Mouse (Mus musculus): ENCODE measurements at regions not wholly inside any gene's neighbourhood (a gene's known extent, or its start where the extent isn't known, plus 50 kb on each side); places are given as distances from the start of the nearest gene placed in this dataset.

- no peak overlapping the region for H3K4me3 ChIP-seq (replicated peaks; ENCODE audit: low read depth, low read length)
- WGBS, result 89% methylated on average over 9 of the region's 9 CpGs
- no peak overlapping the region for H3K27ac ChIP-seq (replicated peaks; ENCODE audit: low read depth, low read length)
- H3K36me3 ChIP-seq (ENCODE audit: control insufficient read depth, insufficient read depth, low read length), result no peaks in the 10 kb centered on the region
- ATAC-seq (ENCODE audit: low FRiP score, low TSS enrichment) (no peak), DNase-seq (no peak)
- H3K27me3 ChIP-seq (ENCODE audit: control insufficient read depth, insufficient read depth, low read length), result no peaks in the 10 kb centered on the region
- no peak overlapping the region for H3K9ac ChIP-seq (replicated peaks; ENCODE audit: low read length)
- H3K4me2 ChIP-seq (ENCODE audit: low read length), result no peak overlapping the region
- 0 out of 2 replicates have a peak, but pooled peaks cover 3% of the 10 kb centered on the region for H3K9me3 ChIP-seq (ENCODE audit: control insufficient read depth, low read length)
- no peaks in the 10 kb centered on the region for H3K4me1 ChIP-seq (ENCODE audit: control insufficient read depth, insufficient read depth, low read length)
Measured at GRCm38 (mm10) chr8:126877039-126877365, 68.6 kb downstream of the Tomm20 start.

GRCm38 (mm10) chr8:126876300-126877038, 69.2 kb downstream of the Tomm20 start:
- Histone ChIP-seq H3K4me1 (ENCODE audit: control insufficient read depth, insufficient read depth, low read length) (no peaks in the 10 kb centered on the region), H3K36me3 (ENCODE audit: control insufficient read depth, insufficient read depth, low read length) (no peaks in the 10 kb centered on the region), H3K27ac (replicated peaks; ENCODE audit: low read depth, low read length) (no peak overlapping the region), H3K4me3 (replicated peaks; ENCODE audit: low read depth, low read length) (no peak overlapping the region), H3K9ac (replicated peaks; ENCODE audit: low read length) (no peak overlapping the region), H3K9me3 (ENCODE audit: control insufficient read depth, low read length) (0 out of 2 replicates have a peak, but pooled peaks cover 3% of the 10 kb centered on the region), H3K4me2 (ENCODE audit: low read length) (no peak overlapping the region), H3K27me3 (ENCODE audit: control insufficient read depth, insufficient read depth, low read length) (no peaks in the 10 kb centered on the region)
- WGBS, result 66% methylated on average over 9 of the region's 9 CpGs
- DNase-seq (no peak), ATAC-seq (ENCODE audit: low FRiP score, low TSS enrichment) (no peak)

- no peaks in the 10 kb centered on the region for H3K36me3 ChIP-seq (ENCODE audit: control insufficient read depth, insufficient read depth, low read length)
- 0 out of 2 replicates have a peak, but pooled peaks cover 3% of the 10 kb centered on the region for H3K9me3 ChIP-seq (ENCODE audit: control insufficient read depth, low read length)
- ATAC-seq (ENCODE audit: low FRiP score, low TSS enrichment) (no peak), DNase-seq (no peak)
- no peak overlapping the region for H3K9ac ChIP-seq (replicated peaks; ENCODE audit: low read length)
- H3K27ac ChIP-seq (replicated peaks; ENCODE audit: low read depth, low read length), result no peak overlapping the region
- H3K4me3 ChIP-seq (replicated peaks; ENCODE audit: low read depth, low read length), result no peak overlapping the region
- WGBS, result 93% methylated on average over 7 of the region's 7 CpGs
- H3K27me3 ChIP-seq (ENCODE audit: control insufficient read depth, insufficient read depth, low read length), result no peaks in the 10 kb centered on the region
- H3K4me1 ChIP-seq (ENCODE audit: control insufficient read depth, insufficient read depth, low read length), result no peaks in the 10 kb centered on the region
- no peak overlapping the region for H3K4me2 ChIP-seq (ENCODE audit: low read length)
Measured at GRCm38 (mm10) chr8:126875491-126876155, 70.0 kb downstream of the Tomm20 start.

GRCm38 (mm10) chr8:126874846-126875245, 70.8 kb downstream of the Tomm20 start:
- no peak for DNase-seq
- Histone ChIP-seq H3K4me3 (replicated peaks; ENCODE audit: low read depth, low read length) (no peak overlapping the region), H3K36me3 (ENCODE audit: control insufficient read depth, insufficient read depth, low read length) (no peaks in the 10 kb centered on the region), H3K27me3 (ENCODE audit: control insufficient read depth, insufficient read depth, low read length) (no peaks in the 10 kb centered on the region), H3K4me1 (ENCODE audit: control insufficient read depth, insufficient read depth, low read length) (no peaks in the 10 kb centered on the region), H3K4me2 (ENCODE audit: low read length) (no peak overlapping the region), H3K9me3 (ENCODE audit: control insufficient read depth, low read length) (0 out of 2 replicates have a peak, but pooled peaks cover 3% of the 10 kb centered on the region), H3K9ac (replicated peaks; ENCODE audit: low read length) (no peak overlapping the region), H3K27ac (replicated peaks; ENCODE audit: low read depth, low read length) (no peak overlapping the region)
- whole genome bisulfite sequencing, result 96% methylated on average over 1 of the region's 1 CpGs
- ATAC-seq (ENCODE audit: low FRiP score, low TSS enrichment), result no peak

- H3K27ac ChIP-seq (replicated peaks; ENCODE audit: low read depth, low read length), result no peak overlapping the region
- DNase-seq, result no peak
- H3K36me3 ChIP-seq (ENCODE audit: control insufficient read depth, insufficient read depth, low read length), result no peaks in the 10 kb centered on the region
- ATAC-seq (ENCODE audit: low FRiP score, low TSS enrichment), result no peak
- no peak overlapping the region for H3K4me2 ChIP-seq (ENCODE audit: low read length)
- 71% methylated on average over 6 of the region's 6 CpGs for WGBS
- no peaks in the 10 kb centered on the region for H3K4me1 ChIP-seq (ENCODE audit: control insufficient read depth, insufficient read depth, low read length)
- 0 out of 2 replicates have a peak, but pooled peaks cover 3% of the 10 kb centered on the region for H3K9me3 ChIP-seq (ENCODE audit: control insufficient read depth, low read length)
- H3K27me3 ChIP-seq (ENCODE audit: control insufficient read depth, insufficient read depth, low read length), result no peaks in the 10 kb centered on the region
- no peak overlapping the region for H3K4me3 ChIP-seq (replicated peaks; ENCODE audit: low read depth, low read length)
- no peak overlapping the region for H3K9ac ChIP-seq (replicated peaks; ENCODE audit: low read length)
Measured at GRCm38 (mm10) chr8:126874126-126874730, 71.4 kb downstream of the Tomm20 start.

- no peak overlapping the region for H3K4me2 ChIP-seq (ENCODE audit: low read length)
- H3K36me3 ChIP-seq (ENCODE audit: control insufficient read depth, insufficient read depth, low read length), result no peaks in the 10 kb centered on the region
- H3K27me3 ChIP-seq (ENCODE audit: control insufficient read depth, insufficient read depth, low read length), result no peaks in the 10 kb centered on the region
- no peak for ATAC-seq (ENCODE audit: low FRiP score, low TSS enrichment)
- H3K9me3 ChIP-seq (ENCODE audit: control insufficient read depth, low read length), result 0 out of 2 replicates have a peak, but pooled peaks cover 3% of the 10 kb centered on the region
- H3K4me3 ChIP-seq (replicated peaks; ENCODE audit: low read depth, low read length), result no peak overlapping the region
- no peak overlapping the region for H3K27ac ChIP-seq (replicated peaks; ENCODE audit: low read depth, low read length)
- H3K4me1 ChIP-seq (ENCODE audit: control insufficient read depth, insufficient read depth, low read length), result no peaks in the 10 kb centered on the region
- H3K9ac ChIP-seq (replicated peaks; ENCODE audit: low read length), result no peak overlapping the region
- no peak for DNase-seq
- WGBS, result 87% methylated on average over 7 of the region's 7 CpGs
Measured at GRCm38 (mm10) chr8:126873306-126873705, 72.3 kb downstream of the Tomm20 start.

GRCm38 (mm10) chr8:126872574-126872973, 73.1 kb downstream of the Tomm20 start:
- H3K36me3 ChIP-seq (ENCODE audit: control insufficient read depth, insufficient read depth, low read length), result no peaks in the 10 kb centered on the region
- H3K4me2 ChIP-seq (ENCODE audit: low read length), result no peak overlapping the region
- WGBS, result 90% methylated on average over 4 of the region's 4 CpGs
- H3K4me3 ChIP-seq (replicated peaks; ENCODE audit: low read depth, low read length), result no peak overlapping the region
- DNase-seq, result no peak
- no peak overlapping the region for H3K27ac ChIP-seq (replicated peaks; ENCODE audit: low read depth, low read length)
- no peaks in the 10 kb centered on the region for H3K4me1 ChIP-seq (ENCODE audit: control insufficient read depth, insufficient read depth, low read length)
- no peak for ATAC-seq (ENCODE audit: low FRiP score, low TSS enrichment)
- no peaks in the 10 kb centered on the region for H3K27me3 ChIP-seq (ENCODE audit: control insufficient read depth, insufficient read depth, low read length)
- 0 out of 2 replicates have a peak, but pooled peaks cover 3% of the 10 kb centered on the region for H3K9me3 ChIP-seq (ENCODE audit: control insufficient read depth, low read length)
- H3K9ac ChIP-seq (replicated peaks; ENCODE audit: low read length), result no peak overlapping the region

GRCm38 (mm10) chr8:126872133-126872532, 73.5 kb downstream of the Tomm20 start:
- WGBS, result 93% methylated on average over 8 of the region's 8 CpGs

More at GRCm38 (mm10) chr8:126872133-126872532, 73.5 kb downstream of the Tomm20 start:
- Histone ChIP-seq H3K4me1 (ENCODE audit: control insufficient read depth, insufficient read depth, low read length) (no peaks in the 10 kb centered on the region), H3K9me3 (ENCODE audit: control insufficient read depth, low read length) (0 out of 2 replicates have a peak, but pooled peaks cover 3% of the 10 kb centered on the region), H3K36me3 (ENCODE audit: control insufficient read depth, insufficient read depth, low read length) (no peaks in the 10 kb centered on the region), H3K9ac (replicated peaks; ENCODE audit: low read length) (no peak overlapping the region), H3K27me3 (ENCODE audit: control insufficient read depth, insufficient read depth, low read length) (no peaks in the 10 kb centered on the region), H3K27ac (replicated peaks; ENCODE audit: low read depth, low read length) (no peak overlapping the region), H3K4me2 (ENCODE audit: low read length) (no peak overlapping the region), H3K4me3 (replicated peaks; ENCODE audit: low read depth, low read length) (no peak overlapping the region)
- ATAC-seq (ENCODE audit: low FRiP score, low TSS enrichment) (no peak), DNase-seq (no peak)

Data from midbrain, embryonic 14.5 days (tissue).